Mouse (Mus musculus) intestine, embryonic 16.5 days (tissue): ENCODE data around the gene Ccdc34. TPM values are rescaled to one million over a fixed set of nuclear protein-coding genes. Genes with fewer than 3 reads are reported as not detected.
A peak's percentile ranks its signal among the peaks of the same experiment; 100 is the strongest.

Experiments
- ATAC-seq: fragments of 200-750 bp; cut with Nextera tagmentation; 2 replicates; pipeline ENCODE4 v1.8.0; 2017; ENCODE audit warnings: moderate TSS enrichment, moderate library complexity
- H3K27ac ChIP-seq: fragments of 300-500 bp; sonication (generic); 2 replicates; pipeline ENCODE4 v1.5.1; 2014; ENCODE audit warnings: mild to moderate bottlenecking, low read length
- H3K27me3 ChIP-seq: fragments of 300-500 bp; sonication (generic); replicated peaks from 2 replicates; pipeline ENCODE4 v1.6.1; 2014; ENCODE audit warnings: low read length, control low read depth, mixed read lengths; ENCODE audit not compliant: control insufficient read depth, insufficient read depth
- H3K36me3 ChIP-seq: fragments of 300-500 bp; sonication (generic); 2 replicates; pipeline ENCODE4 v1.6.1; 2014; ENCODE audit warnings: low read length, control low read depth; ENCODE audit not compliant: control insufficient read depth, insufficient read depth
- H3K4me1 ChIP-seq: fragments of 300-500 bp; sonication (generic); 2 replicates; pipeline ENCODE4 v1.6.1; 2014; ENCODE audit warnings: low read length, control low read depth, mixed read lengths; ENCODE audit not compliant: control insufficient read depth, insufficient read depth
- H3K4me2 ChIP-seq: fragments of 300-500 bp; sonication (generic); 2 replicates; pipeline ENCODE4 v1.6.1; 2014; ENCODE audit warnings: low read depth, low read length, control low read depth
- H3K4me3 ChIP-seq: fragments of 300-500 bp; sonication (generic); 2 replicates; pipeline ENCODE4 v1.5.1; 2014; ENCODE audit warnings: mild to moderate bottlenecking, low read length
- H3K9ac ChIP-seq: fragments of 300-500 bp; sonication (generic); 2 replicates; pipeline ENCODE4 v1.6.1; 2014; ENCODE audit warnings: low read depth, low read length
- H3K9me3 ChIP-seq: fragments of 300-500 bp; sonication (generic); 2 replicates; pipeline ENCODE4 v1.6.1; 2016; ENCODE audit warnings: low read length, control low read depth; ENCODE audit not compliant: control insufficient read depth
- WGBS: fragments of 180-500 bp; shearing (Covaris S2); extraction: QIAGEN DNeasy Blood & Tissue Kit; methylation state at CpG from one replicate; pipeline ENCODE4 v1.1.7; 2014; 5-methylcytosine and 5-hydroxymethylcytosine counted together
- polyA plus RNA-seq: library from polyadenylated mRNA; unstranded; fragments of >200 nt; fragmentation: Nextera tagmentation; extraction: Ambion mirVana; gene quantifications from 2 replicates; pipeline ENCODE4 v1.2.1, GENCODE M21; 2015

The Ccdc34 gene
- polyA plus RNA-seq, 1 experiment from 2014 or later, result 40.0 TPM

- Histone ChIP-seq H3K27ac (no peak overlapping the region), H3K4me2 (no peak overlapping the region), H3K36me3 (no peaks in the 10 kb centered on the region), H3K4me1 (peaks cover 11% of the 10 kb centered on the region; the same call in 1 of the 2 replicates), H3K4me3 (no peak overlapping the region), H3K9me3 (no peaks in the 10 kb centered on the region), H3K9ac (no peak overlapping the region), H3K27me3 (no peaks in the 10 kb centered on the region)
- ATAC-seq, result no peak
These were observed 38.4 kb upstream of the Ccdc34 start for GRCm38 (mm10) chr2:109979209-109979608.

GRCm38 (mm10) chr2:109983435-109983834 is 34.2 kb upstream of the Ccdc34 start:
- Histone ChIP-seq H3K36me3 (no peaks in the 10 kb centered on the region), H3K9me3 (no peaks in the 10 kb centered on the region), H3K27ac (no peak overlapping the region), H3K27me3 (no peaks in the 10 kb centered on the region), H3K4me2 (no peak overlapping the region), H3K9ac (no peak overlapping the region), H3K4me3 (no peak overlapping the region), H3K4me1 (peaks cover 49% of the 10 kb centered on the region)
- WGBS, result 72% methylated on average over 6 of the region's 6 CpGs
- peak; percentile 38; the same call in 1 of the 2 replicates for ATAC-seq

- 43% methylated on average over 1 of the region's 1 CpGs for WGBS
- H3K36me3 ChIP-seq, result no peaks in the 10 kb centered on the region
- ATAC-seq, result peak; percentile 37; the same call in 1 of the 2 replicates
- no peaks in the 10 kb centered on the region for H3K27me3 ChIP-seq
- H3K9ac ChIP-seq, result no peak overlapping the region
- H3K27ac ChIP-seq, result no peak overlapping the region
- no peak overlapping the region for H3K4me2 ChIP-seq
- H3K4me1 ChIP-seq, result peaks cover 56% of the 10 kb centered on the region
- H3K4me3 ChIP-seq, result no peak overlapping the region
- no peaks in the 10 kb centered on the region for H3K9me3 ChIP-seq
These were observed 32.7 kb upstream of the Ccdc34 start for GRCm38 (mm10) chr2:109984930-109985329.

- Histone ChIP-seq H3K4me3 (no peak overlapping the region), H3K9ac (no peak overlapping the region), H3K4me2 (no peak overlapping the region), H3K9me3 (no peaks in the 10 kb centered on the region), H3K4me1 (peaks cover 56% of the 10 kb centered on the region), H3K27ac (no peak overlapping the region), H3K36me3 (no peaks in the 10 kb centered on the region), H3K27me3 (no peaks in the 10 kb centered on the region)
- ATAC-seq, result no peak
- WGBS, result 45% methylated on average over 9 of the region's 9 CpGs
These were observed 32.1 kb upstream of the Ccdc34 start for GRCm38 (mm10) chr2:109985560-109985959.

GRCm38 (mm10) chr2:109986036-109986785 is 31.4 kb upstream of the Ccdc34 start:
- H3K4me1 ChIP-seq, result peaks cover 57% of the 10 kb centered on the region
- no peak for ATAC-seq
- no peaks in the 10 kb centered on the region for H3K9me3 ChIP-seq
- WGBS, result 41% methylated on average over 11 of the region's 11 CpGs
- no peak overlapping the region for H3K4me3 ChIP-seq
- no peak overlapping the region for H3K9ac ChIP-seq
- H3K27ac ChIP-seq, result peak overlapping the region; percentile 39; the same call in 1 of the 2 replicates
- no peaks in the 10 kb centered on the region for H3K36me3 ChIP-seq
- H3K4me2 ChIP-seq, result no peak overlapping the region
- no peaks in the 10 kb centered on the region for H3K27me3 ChIP-seq

- no peak for ATAC-seq
These were observed 29.7 kb upstream of the Ccdc34 start for GRCm38 (mm10) chr2:109987946-109988345.

GRCm38 (mm10) chr2:109989196-109989595 is 28.4 kb upstream of the Ccdc34 start:
- Histone ChIP-seq H3K4me1 (peaks cover 50% of the 10 kb centered on the region), H3K27me3 (no peaks in the 10 kb centered on the region), H3K27ac (no peak overlapping the region; the same call in 1 of the 2 replicates), H3K4me3 (no peak overlapping the region), H3K36me3 (no peaks in the 10 kb centered on the region), H3K4me2 (no peak overlapping the region), H3K9ac (no peak overlapping the region), H3K9me3 (no peaks in the 10 kb centered on the region)
- 6% methylated on average over 3 of the region's 3 CpGs for WGBS
- peak; percentile 23; the same call in 1 of the 2 replicates for ATAC-seq

More at GRCm38 (mm10) chr2:109987946-109988345, 29.7 kb upstream of the Ccdc34 start:
- 53% methylated on average over 5 of the region's 5 CpGs for WGBS
- Histone ChIP-seq H3K4me3 (no peak overlapping the region), H3K27ac (no peak overlapping the region), H3K27me3 (no peaks in the 10 kb centered on the region), H3K9me3 (no peaks in the 10 kb centered on the region), H3K4me1 (peaks cover 55% of the 10 kb centered on the region), H3K36me3 (no peaks in the 10 kb centered on the region), H3K9ac (no peak overlapping the region), H3K4me2 (no peak overlapping the region)

- H3K27ac ChIP-seq, result peak overlapping the region; percentile 79
- no peak overlapping the region for H3K4me3 ChIP-seq
- H3K9me3 ChIP-seq, result no peaks in the 10 kb centered on the region
- 0 out of 2 replicates have a peak overlapping the region, but pooled peaks have one; percentile 8 for H3K9ac ChIP-seq
- H3K4me1 ChIP-seq, result peaks cover 49% of the 10 kb centered on the region
- no peaks in the 10 kb centered on the region for H3K27me3 ChIP-seq
- H3K36me3 ChIP-seq, result no peaks in the 10 kb centered on the region
- no peak overlapping the region for H3K4me2 ChIP-seq
- no peak for ATAC-seq
- WGBS, result 30% methylated on average over 8 of the region's 8 CpGs
These were observed 27.7 kb upstream of the Ccdc34 start for GRCm38 (mm10) chr2:109989679-109990473.

GRCm38 (mm10) chr2:109991754-109992153 is 25.9 kb upstream of the Ccdc34 start:
- Histone ChIP-seq H3K4me2 (no peak overlapping the region), H3K27ac (no peak overlapping the region), H3K27me3 (no peaks in the 10 kb centered on the region), H3K9ac (no peak overlapping the region), H3K4me3 (no peak overlapping the region), H3K36me3 (no peaks in the 10 kb centered on the region), H3K4me1 (peaks cover 39% of the 10 kb centered on the region), H3K9me3 (no peaks in the 10 kb centered on the region)
- ATAC-seq, result peak; percentile 68
- 69% methylated on average over 1 of the region's 1 CpGs for WGBS
